Mouse (Mus musculus) neutrophil, adult 5-6 weeks (primary cell): ENCODE results near the gene Lonp2. TPM values are rescaled to one million over a fixed set of nuclear protein-coding genes. Genes with fewer than 3 reads are reported as not detected.

Experiments used
- ATAC-seq: fragments of 151-379, 151-347 bp; 2 replicates; pipeline ENCODE4 v1.8.0; 2017; ENCODE audit warnings: mild to moderate bottlenecking, moderate TSS enrichment; ENCODE audit not compliant: insufficient number of reproducible peaks, poor library complexity, low FRiP score, severe bottlenecking; ENCODE audit errors: extremely low read depth
- total RNA-seq: library from RNA; stranded (forward); fragments of 200-1000 nt; gene quantifications from 2 replicates; pipeline ENCODE4 v1.2.3, GENCODE M21; 2017

Gene Lonp2
- total RNA-seq, 1 experiment from 2014 or later: 75.7 TPM

DNA sequence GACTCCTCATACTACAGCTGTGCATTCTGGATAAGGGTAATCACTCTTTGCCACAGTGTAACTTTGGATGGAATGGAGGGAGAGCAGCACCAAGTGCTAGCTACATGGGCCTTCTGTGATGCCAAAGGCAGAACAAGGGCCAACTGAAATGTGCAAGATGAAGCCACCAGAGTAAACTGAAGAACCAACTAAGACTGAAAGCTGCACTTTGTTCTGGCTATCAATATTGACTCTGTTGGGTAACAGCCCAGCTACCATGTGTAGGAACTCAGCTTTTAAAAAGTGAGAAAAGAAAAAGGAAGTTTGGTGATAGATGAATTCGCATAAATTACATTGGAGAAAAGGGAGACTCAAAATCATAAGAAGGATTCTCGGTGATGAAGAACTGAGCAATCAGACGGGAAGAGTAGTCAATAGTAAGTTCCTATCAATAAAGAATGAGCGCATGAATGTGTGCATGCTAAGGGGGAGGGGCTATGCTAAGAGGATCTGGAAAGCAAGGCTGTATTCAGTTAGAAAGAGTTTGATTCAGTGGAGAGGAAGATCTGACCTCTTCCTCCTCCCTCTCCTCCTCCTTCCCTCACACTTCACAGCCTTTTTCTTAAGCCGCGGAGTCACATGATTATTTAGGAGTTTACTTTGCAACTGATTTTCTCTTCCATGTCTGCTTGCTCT, 8.6 kb upstream of the Lonp2 start:
- no peak for ATAC-seq

DNA sequence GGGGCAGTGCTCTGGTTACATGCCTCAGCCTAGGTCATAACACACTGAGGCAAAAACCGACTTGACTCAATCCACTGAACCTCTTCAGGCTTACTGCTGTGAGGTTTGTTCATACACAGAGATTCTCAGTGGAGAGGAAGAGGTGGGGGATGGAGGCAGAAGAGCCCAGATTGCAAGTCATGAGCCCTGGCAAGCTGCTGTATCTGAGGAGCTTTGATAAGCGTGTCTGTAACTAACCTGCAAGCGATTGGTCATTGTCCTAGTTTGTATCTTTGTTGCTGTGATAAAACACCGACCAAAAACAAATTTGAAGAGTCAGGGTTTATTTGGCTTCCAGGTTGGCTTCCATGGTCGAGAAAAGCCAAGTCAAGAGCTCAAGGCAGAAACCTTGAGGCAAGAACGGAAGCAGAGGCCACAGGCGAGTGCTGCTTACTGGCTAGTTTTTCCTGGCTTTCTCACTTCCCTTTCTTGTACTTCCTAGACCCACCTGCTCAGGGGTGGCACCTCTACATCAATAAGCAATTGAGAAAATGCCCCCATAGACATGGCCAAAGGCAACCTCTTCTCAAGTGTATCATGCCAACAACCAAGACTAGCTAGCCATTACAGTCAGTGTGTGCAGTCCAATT, 6.0 kb upstream of the Lonp2 start:
- 0 out of 2 replicates have a peak, but pooled peaks have one; percentile 30 for ATAC-seq

DNA sequence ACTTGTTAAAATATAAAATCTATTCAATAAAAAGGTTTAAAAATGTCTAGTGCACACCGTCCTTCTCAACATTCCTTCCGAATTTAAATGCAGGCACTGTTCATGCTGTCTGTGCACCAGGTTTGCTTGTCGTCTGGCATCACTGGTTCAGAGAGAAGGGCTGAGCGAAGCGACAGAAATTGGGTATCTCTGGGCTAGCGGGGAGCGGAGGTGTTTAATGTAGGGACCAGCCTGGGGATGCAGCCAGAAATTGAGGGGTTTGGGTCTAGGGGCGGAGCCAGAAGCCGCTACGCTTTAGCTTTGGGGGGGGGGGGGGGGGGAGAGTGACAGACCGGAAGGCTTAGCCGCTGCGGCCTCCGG, 312 bp upstream of the Lonp2 start:
- no peak for ATAC-seq

DNA sequence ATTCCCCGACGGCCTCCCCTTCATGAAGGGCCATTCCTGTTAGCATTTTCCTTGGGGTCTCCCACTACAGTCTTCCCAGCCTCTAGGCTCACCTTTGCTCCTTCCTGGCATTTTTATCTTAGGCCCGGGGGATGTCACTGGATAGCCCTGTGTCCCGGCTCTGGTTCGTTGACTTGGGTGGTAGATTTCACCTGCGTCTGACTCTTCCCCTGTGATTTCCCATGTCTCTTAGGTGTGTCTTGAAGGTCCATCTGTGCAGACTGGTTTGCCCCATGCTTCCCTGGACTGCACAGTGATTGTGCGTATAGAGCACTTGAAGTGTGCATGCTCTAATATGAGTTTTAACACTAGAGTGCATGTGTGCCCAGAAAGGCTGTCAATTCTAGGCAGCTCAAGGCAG, 1.1 kb downstream of the Lonp2 start:
- no peak for ATAC-seq

DNA sequence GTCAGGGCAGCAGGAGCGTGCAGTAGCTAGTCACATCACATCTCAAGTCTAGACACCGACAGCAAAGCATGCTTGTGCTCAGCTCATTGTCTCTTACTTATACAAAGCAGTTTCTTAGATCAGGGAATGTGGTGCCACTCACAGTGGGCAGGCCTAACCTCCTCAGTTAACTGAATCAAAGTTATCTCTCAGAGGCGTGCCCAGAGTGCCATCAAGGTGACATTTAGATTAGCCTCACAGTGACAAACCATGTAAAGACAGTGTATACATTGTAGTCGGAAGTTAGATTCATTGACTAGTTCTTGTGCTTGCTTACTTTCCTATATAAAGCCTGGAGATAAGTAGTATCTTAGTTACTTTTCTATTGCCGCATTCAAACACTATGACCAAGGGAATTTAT, 6.4 kb downstream of the Lonp2 start:
- ATAC-seq: no peak

DNA sequence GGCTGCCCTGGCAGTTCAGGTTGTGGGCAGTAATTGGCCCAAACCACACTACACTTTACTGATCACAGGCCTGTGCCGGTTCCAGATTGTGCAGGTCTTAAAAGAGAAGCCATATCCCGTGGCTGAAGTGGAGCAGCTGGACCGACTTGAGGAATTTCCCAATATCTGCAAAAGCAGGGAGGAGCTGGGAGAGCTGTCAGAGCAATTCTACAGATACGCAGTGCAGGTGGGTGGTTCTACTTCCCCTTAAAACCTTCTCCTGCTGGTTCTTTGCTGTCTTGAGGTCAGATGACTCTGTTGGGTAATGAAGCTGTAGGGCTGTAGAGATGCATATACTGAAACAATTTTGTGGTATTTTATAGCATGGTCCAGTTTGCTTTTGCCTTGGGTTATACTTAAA, 7.6 kb downstream of the Lonp2 start:
- no peak for ATAC-seq

DNA sequence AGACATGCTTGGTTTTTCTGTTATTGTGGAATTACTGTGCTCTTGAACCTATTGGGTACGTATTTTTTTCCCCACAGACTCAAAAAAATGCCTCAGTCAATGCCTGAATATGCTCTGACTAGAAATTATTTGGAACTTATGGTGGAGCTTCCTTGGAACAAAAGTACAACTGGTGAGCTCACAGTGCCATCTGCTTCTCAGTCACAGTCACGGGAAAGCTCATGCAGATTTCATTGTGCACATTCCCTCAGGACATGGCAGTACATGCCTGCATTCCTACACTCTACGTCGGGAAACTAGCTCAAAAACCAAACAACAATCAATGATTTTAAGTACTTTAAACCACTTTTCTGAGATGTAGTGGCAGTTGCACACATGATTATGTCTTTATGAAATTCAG, 14.0 kb downstream of the Lonp2 start:
- ATAC-seq: no peak

DNA sequence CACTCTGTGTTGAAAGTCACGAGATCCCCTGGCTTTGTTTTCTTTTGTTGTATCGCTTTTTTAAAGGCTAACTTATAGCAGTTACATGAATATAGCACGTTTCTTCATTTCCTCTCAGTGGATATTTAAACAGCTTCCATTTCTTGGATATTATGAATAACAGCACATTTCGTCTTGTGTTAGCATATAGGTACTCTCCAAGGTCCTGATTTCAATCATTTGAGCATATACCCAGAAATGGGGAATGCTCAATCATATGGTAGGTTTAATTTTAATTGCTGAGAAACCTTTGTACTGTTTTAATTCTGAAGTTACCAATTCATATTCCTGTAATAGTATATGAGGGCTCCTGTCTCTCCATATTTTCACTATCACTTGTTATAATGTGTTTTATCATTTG, 15.1 kb downstream of the Lonp2 start:
- ATAC-seq: no peak

DNA sequence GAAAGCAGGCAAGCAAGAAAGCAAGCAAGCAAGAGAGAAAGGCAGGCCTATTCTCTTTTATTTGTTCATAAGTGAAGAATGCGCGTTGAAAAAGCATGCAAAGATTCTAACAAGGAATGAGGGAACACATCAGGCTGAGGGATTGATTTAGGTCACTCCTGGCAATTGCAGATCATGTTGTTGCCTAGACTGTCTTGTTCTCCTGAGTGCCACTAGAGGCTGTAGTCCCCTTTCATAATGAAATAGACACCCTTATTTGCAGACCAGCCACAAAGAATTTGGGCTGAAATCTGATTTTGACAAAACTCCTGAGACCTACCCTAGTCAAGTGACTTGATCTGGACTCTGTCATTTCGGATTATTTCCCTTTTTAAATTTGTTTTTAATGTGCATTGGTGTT, 18.8 kb downstream of the Lonp2 start:
- ATAC-seq: no peak

DNA sequence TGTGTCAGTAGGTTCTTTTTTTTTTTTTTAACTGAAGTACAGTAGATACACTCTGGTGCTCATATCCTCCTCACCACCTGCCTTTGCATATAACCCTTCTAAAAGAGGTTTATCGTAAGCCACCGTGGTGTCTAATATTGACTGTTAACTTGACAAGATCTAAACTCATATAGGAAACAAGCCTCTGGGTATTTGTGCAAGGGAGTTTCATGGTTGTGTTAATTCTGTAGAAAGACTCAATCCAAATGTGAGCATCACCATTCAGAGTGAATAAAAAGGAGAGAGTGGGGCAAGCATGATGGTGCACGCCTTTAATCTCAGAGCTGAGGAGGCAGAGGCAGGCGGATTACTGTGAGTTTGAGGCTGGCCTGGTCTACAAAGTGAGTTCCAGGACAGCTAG, 20.8 kb downstream of the Lonp2 start:
- no peak for ATAC-seq

DNA sequence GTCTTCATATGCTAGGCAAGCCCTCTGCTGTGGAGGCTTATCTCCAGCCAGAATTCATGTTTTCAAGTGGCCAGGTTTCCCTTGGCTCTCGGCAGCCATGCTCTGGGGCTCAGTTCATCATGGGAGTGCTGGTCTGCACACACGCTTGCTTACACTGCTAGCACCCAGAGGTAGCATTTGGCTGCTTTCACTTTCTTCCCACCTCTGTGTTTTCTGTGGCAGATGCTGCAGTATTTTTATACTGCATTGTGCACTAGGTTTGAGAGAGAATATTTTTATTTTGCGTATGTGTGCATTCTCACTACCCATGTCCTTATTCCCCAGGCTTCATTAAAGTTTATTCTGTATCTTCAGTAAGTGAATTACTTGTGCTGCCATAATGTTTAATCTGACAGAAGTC, 23.9 kb downstream of the Lonp2 start:
- ATAC-seq: no peak

DNA sequence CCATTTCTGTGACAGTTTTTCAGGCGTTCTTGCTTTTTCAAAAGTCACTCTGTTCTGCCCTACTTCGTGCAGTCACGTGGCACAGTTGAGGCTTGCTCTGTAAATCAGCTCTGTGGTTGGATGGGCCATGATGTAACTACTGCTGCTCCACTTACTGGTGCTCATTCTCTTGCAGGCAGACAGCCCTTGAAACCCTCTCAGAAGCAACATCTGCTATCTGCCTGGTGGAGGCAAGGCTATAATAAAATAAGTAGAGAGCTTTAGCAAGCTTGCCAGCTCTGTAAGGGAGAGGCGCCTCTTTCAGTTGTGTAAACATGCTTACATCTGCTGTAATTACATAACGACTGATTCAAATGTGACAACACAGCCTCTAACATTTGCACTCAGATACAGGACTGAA, 27.6 kb downstream of the Lonp2 start:
- no peak for ATAC-seq

DNA sequence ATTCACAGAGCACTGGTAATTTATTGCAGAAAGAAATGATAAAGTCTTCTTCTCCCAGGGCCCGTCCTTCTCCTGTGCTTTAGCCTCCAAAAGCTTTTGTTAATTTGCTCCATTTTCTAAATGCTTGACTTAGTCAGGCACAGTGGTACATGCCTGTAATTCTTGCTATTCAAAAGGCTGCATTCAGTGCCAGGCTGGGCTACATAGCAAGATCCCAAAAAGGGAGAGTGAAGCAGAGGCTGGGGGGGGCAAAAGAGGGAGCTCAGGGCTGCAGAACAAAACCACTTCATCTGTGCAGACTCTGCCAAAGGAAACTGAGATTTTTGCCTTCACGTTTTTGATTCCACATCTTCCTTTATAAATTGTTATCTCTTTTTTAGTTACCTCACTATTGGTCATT, 28.7 kb downstream of the Lonp2 start:
- no peak for ATAC-seq

DNA sequence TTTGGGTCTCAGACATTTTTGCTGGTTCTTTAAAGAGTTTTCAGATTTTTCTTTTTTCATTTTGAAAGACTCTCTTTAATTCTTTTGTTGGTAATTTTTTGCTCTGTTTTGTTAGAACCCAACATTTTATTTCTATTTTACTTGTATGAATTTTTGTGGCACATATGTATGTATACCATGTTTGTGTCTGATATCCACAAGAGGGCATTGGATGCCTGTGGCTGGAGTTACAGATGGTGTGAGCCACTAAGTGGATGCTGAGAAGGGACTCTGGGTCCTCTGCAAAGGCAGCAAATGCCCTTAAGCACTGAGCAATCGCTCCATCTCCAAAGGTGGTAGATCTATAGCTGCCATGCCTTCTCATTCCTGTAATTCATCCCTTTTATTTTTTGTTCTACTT, 30.7 kb downstream of the Lonp2 start:
- no peak for ATAC-seq

DNA sequence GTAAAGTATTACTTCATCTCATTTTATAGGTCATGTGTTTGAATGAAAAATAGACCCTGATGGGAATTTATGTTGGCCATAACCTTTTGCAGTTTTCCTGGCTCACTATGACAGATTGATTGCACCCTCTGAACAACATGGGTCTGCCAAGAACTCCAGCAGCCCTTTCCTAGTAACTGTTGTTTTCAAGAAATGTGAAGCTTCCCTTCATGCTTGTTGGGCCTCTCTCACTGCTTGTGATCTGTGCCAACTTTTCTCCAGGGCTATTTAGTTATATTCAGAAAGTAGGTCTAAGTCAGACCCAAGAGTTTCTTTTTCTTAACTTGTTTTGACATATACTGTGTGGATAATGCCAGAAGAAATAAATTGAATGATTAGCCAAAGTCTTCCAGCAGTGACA, 44.9 kb downstream of the Lonp2 start:
- ATAC-seq: no peak

DNA sequence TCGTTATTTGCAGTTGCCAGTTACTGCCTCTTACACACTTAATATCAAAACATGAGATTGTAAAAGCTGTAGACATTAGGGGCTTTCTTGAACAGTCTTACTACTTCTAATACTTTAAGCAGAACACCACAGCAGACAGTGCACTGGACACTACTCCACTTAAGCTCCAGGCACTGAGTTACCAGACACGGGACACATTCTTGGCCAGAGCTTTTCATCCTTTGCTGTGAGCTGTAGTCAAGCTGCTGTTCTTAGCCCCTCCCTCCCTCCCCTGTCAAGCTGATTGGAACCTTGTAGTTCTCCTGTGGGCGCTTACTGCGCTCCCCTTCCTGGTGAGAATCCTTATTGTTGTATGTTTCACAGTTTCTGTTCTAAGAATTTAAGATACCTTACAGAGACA, 45.4 kb downstream of the Lonp2 start:
- no peak for ATAC-seq

DNA sequence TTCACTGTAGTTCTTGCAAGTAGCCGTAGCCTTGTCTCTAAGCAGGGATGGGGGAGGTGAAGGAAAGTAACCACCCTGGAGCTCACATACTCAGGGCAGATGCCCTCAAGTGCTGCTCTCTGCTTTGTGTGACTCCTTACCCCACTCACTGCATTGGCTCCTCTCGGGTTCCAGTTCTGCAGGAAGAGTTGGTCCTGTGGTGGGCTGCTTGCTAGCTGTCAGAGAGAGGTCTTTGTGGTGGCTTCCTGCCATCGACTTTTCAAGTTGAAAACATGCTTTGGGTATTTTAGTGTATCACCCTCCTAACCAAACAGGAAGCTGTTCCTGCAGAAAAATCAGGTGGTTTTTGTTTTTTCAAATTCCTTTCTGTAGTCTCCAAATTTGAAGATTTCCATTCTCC, 62.8 kb downstream of the Lonp2 start:
- no peak for ATAC-seq

DNA sequence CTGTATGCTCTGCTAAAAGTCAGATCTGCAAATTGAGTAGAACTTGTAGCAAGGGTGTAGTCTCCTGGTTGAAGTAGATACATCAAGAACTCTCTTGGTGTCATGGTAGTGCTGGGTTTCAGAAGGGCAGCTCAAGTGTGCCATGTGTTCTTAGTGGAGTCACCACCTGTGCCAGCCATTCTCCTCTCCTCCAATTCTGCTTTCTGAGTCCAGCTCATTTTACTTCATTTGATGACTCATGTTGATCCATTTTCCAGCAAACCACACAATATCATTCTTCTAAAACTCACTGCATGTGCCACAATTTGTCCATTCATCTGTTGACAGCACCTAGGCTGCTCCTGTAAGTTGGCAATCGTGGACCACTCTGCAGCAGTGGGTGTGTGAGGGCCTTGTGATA, 68.3 kb downstream of the Lonp2 start:
- no peak for ATAC-seq

DNA sequence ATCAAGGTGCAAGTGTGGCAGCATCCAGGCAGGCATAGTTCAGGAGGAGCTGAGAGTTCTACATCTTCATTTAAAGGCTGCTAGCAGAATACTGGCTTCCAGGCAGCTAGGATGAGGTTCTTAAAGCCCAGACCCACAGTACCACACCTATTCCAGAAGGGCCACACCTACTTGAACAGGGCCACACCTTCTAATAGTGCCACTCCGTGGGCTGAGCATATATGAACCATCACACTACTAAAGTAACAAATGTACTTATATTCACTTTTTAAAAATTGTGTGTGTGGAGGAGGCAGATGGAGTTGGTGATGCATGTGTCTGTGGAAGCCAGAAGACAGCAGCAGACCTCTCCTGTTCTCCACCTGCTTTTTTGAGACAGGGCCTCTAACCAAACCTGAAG, 70.2 kb downstream of the Lonp2 start:
- no peak for ATAC-seq

DNA sequence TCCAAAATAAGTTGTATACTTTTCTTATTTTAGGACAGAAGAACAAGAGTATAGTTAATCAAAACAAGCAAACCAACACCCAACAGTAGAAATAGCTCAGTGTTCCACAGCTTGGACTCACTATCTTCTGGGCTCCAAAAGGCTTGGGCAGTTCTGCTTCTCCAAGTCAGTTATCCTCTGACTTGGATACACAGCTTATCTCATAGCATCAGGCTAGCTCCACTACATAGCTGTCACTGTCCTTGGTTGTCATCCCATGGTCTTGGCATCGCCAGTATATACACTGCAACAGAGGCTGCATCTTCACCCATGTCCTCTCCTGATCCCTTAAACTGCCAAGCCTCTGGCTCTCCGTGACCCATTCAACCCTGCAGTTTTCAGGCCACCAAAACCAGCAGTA, 71.9 kb downstream of the Lonp2 start:
- ATAC-seq: no peak

DNA sequence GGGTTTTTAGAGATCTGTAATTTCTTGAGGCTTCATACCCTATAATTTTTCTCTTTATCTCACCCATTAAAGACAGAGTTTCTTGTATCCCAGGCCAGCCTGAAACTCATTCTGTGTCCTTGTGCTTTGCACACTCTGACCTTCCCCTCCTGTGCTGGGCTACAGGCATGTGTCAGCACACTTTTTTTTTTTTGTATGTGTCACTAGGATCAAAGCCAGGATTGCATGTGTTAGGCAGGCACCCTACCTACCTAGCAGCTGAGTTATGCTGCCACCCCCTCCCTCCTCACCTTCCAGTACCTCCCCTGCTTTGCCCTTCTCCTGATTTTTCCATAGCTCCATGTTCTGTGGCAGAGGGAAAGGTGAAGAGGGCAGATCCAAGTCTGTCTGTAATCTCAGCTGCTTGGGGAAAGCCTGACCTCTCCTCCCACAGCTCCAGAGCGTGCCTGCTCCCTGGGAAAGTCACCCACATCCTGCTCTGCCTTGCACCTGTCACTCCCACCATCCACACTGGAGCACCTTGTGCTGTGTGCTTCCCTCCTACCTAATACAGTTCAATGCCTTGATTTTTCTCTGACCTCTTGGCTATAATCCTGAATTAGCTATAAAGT, 75.1 kb downstream of the Lonp2 start:
- ATAC-seq: no peak
